Mouse (Mus musculus) MEL (cell line): ENCODE data around the gene Olfr522. TPM values are rescaled to one million over a fixed set of nuclear protein-coding genes. Genes with fewer than 3 reads are reported as not detected.

Experiments used
- DNase-seq: peaks from one replicate; pipeline ENCODE4 v3.0.0; 2011; ENCODE audit warnings: low read depth, low spot score
- H3K27ac ChIP-seq: 2 replicates; pipeline ENCODE4 v1.5.1; 2012; ENCODE audit warnings: low read depth, mild to moderate bottlenecking, control low read depth, low read length, moderate library complexity; ENCODE audit not compliant: control insufficient read depth
- H3K27me3 ChIP-seq, 2 experiments: fragments of 150-350 bp in 1 of 2; sonication (generic) in 1 of 2; 2 replicates each; pipeline ENCODE4 v1.6.1; 2012; ENCODE audit warnings: low read length in 2 of 2, mild to moderate bottlenecking in 2 of 2, improper control_type of control experiment in 1 of 2, moderate library complexity in 1 of 2; ENCODE audit not compliant: insufficient read depth in 2 of 2, control insufficient read depth in 1 of 2
- H3K36me3 ChIP-seq, 2 experiments: 2 replicates each; pipeline ENCODE4 v1.6.1; 2012 to 2014; ENCODE audit warnings: low read length in 2 of 2, improper control_type of control experiment in 1 of 2, inconsistent platforms in 1 of 2, mild to moderate bottlenecking in 1 of 2; ENCODE audit not compliant: insufficient read depth in 2 of 2, control insufficient read depth in 1 of 2
- H3K4me1 ChIP-seq, 2 experiments: fragments of 150-350 bp in 1 of 2; sonication (generic) in 1 of 2; 2 replicates each; pipeline ENCODE4 v1.6.1; 2012; ENCODE audit warnings: low read length in 2 of 2, improper control_type of control experiment in 1 of 2, mild to moderate bottlenecking in 1 of 2; ENCODE audit not compliant: insufficient read depth in 2 of 2, control insufficient read depth in 1 of 2
- H3K4me3 ChIP-seq, 2 experiments: fragments of 150-350 bp in 1 of 2; sonication (generic) in 1 of 2; 2 replicates each; pipeline ENCODE4 v1.5.1; 2012; ENCODE audit warnings: low read depth in 2 of 2, low read length in 2 of 2, mild to moderate bottlenecking in 2 of 2, moderate library complexity in 2 of 2, control low read depth in 1 of 2, improper control_type of control experiment in 1 of 2; ENCODE audit not compliant: control insufficient read depth in 1 of 2, insufficient read depth in 1 of 2
- H3K79me2 ChIP-seq: 2 replicates; pipeline ENCODE4 v1.6.1; 2012; ENCODE audit warnings: mild to moderate bottlenecking, low read length, moderate library complexity; ENCODE audit not compliant: control insufficient read depth, poor library complexity, insufficient read depth
- H3K9ac ChIP-seq: 2 replicates; pipeline ENCODE4 v1.6.1; 2012; ENCODE audit warnings: low read depth, mild to moderate bottlenecking, control low read depth, low read length, moderate library complexity; ENCODE audit not compliant: control insufficient read depth, poor library complexity, severe bottlenecking
- H3K9me3 ChIP-seq: fragments of 150-350 bp; sonication (generic); replicated peaks from 2 replicates; pipeline ENCODE4 v1.6.1; 2012; ENCODE audit warnings: mild to moderate bottlenecking, low read length, improper control_type of control experiment, moderate library complexity; ENCODE audit not compliant: insufficient read depth
- CHD1 ChIP-seq: IDR thresholded peaks from 2 replicates; pipeline ENCODE4 v1.6.1; 2012; ENCODE audit warnings: low read depth, mild to moderate bottlenecking, inconsistent platforms, low read length, improper control_type of control experiment
- CTCF ChIP-seq, 3 experiments: IDR thresholded peaks in 2 of 3; conservative IDR thresholded peaks in 1 of 3; 2 replicates each; pipeline ENCODE4 v1.5.1; 2011 to 2012; ENCODE audit warnings: low read length in 3 of 3, low read depth in 2 of 3, mild to moderate bottlenecking in 2 of 3, improper control_type of control experiment in 1 of 3, inconsistent platforms in 1 of 3, mixed read lengths in 1 of 3, moderate library complexity in 1 of 3; ENCODE audit not compliant: control insufficient read depth in 1 of 3, insufficient read depth in 1 of 3, poor library complexity in 1 of 3, severe bottlenecking in 1 of 3
- ELF1 ChIP-seq: IDR thresholded peaks from 2 replicates; pipeline ENCODE4 v1.6.1; 2014; ENCODE audit warnings: low read depth, mild to moderate bottlenecking, inconsistent platforms, low read length, improper control_type of control experiment, moderate library complexity
- EP300 ChIP-seq, 2 experiments: IDR thresholded peaks; 2 replicates each; pipeline ENCODE4 v1.6.1; 2011; ENCODE audit warnings: improper control_type of control experiment in 2 of 2, low read length in 2 of 2, low read depth in 1 of 2, mild to moderate bottlenecking in 1 of 2
- ETS1 ChIP-seq: IDR thresholded peaks from 2 replicates; pipeline ENCODE4 v1.6.1; 2012; ENCODE audit warnings: low read depth, mild to moderate bottlenecking, inconsistent platforms, low read length, improper control_type of control experiment, moderate library complexity
- GABPA ChIP-seq: IDR thresholded peaks from 2 replicates; pipeline ENCODE4 v1.6.1; 2012; ENCODE audit warnings: low read depth, mild to moderate bottlenecking, inconsistent platforms, low read length, improper control_type of control experiment, moderate library complexity
- HCFC1 ChIP-seq: IDR thresholded peaks from 2 replicates; pipeline ENCODE4 v1.6.1; 2012; ENCODE audit warnings: low read depth, mild to moderate bottlenecking, inconsistent platforms, low read length, improper control_type of control experiment, moderate library complexity
- MAZ ChIP-seq: IDR thresholded peaks from 2 replicates; pipeline ENCODE4 v1.6.1; 2012; ENCODE audit warnings: low read depth, mild to moderate bottlenecking, inconsistent platforms, low read length, improper control_type of control experiment
- MXI1 ChIP-seq: IDR thresholded peaks from 2 replicates; pipeline ENCODE4 v1.6.1; 2011; ENCODE audit warnings: mild to moderate bottlenecking, low read depth, low read length, improper control_type of control experiment
- NELFE ChIP-seq: IDR thresholded peaks from 2 replicates; pipeline ENCODE4 v1.6.1; 2011; ENCODE audit warnings: low read depth, low read length, improper control_type of control experiment
- POLR2A ChIP-seq, 2 experiments: IDR thresholded peaks; 2 replicates each; pipeline ENCODE4 v1.6.1; 2011 to 2012; ENCODE audit warnings: low read length in 2 of 2, mild to moderate bottlenecking in 2 of 2, control low read depth in 1 of 2, improper control_type of control experiment in 1 of 2, low read depth in 1 of 2, moderate library complexity in 1 of 2; ENCODE audit not compliant: control insufficient read depth in 1 of 2, insufficient read depth in 1 of 2, poor library complexity in 1 of 2
- POLR2AphosphoS2 ChIP-seq: IDR thresholded peaks from 2 replicates; pipeline ENCODE4 v1.6.1; 2011; ENCODE audit warnings: low read length, improper control_type of control experiment
- POLR2AphosphoS5 ChIP-seq: IDR thresholded peaks from 2 replicates; pipeline ENCODE4 v1.6.1; 2012; ENCODE audit warnings: low read depth, borderline replicate concordance, mild to moderate bottlenecking, inconsistent platforms, low read length, moderate library complexity, mixed read lengths
- RCOR1 ChIP-seq: IDR thresholded peaks from 2 replicates; pipeline ENCODE4 v1.6.1; 2012; ENCODE audit warnings: low read depth, mild to moderate bottlenecking, inconsistent platforms, low read length, improper control_type of control experiment
- SIN3A ChIP-seq: IDR thresholded peaks from 2 replicates; pipeline ENCODE4 v1.6.1; 2012; ENCODE audit warnings: low read length, improper control_type of control experiment, inconsistent platforms
- TBP ChIP-seq: IDR thresholded peaks from 2 replicates; pipeline ENCODE4 v1.8.0; 2011; ENCODE audit warnings: low read depth, low read length, improper control_type of control experiment
- UBTF ChIP-seq: IDR thresholded peaks from 2 replicates; pipeline ENCODE4 v1.6.1; 2012; ENCODE audit warnings: low read depth, mild to moderate bottlenecking, inconsistent platforms, low read length, improper control_type of control experiment, moderate library complexity, borderline replicate concordance; ENCODE audit not compliant: insufficient read depth
- USF1 ChIP-seq: IDR thresholded peaks from 2 replicates; pipeline ENCODE4 v1.6.1; 2014; ENCODE audit warnings: low read depth, mild to moderate bottlenecking, inconsistent platforms, low read length, improper control_type of control experiment, moderate library complexity
- USF2 ChIP-seq, 2 experiments: IDR thresholded peaks; 2 replicates each; pipeline ENCODE4 v1.6.1; 2011 to 2012; ENCODE audit warnings: improper control_type of control experiment in 2 of 2, low read length in 2 of 2, borderline replicate concordance in 1 of 2, inconsistent platforms in 1 of 2, low read depth in 1 of 2, mild to moderate bottlenecking in 1 of 2; ENCODE audit not compliant: insufficient read depth in 1 of 2
- ZMIZ1 ChIP-seq: IDR thresholded peaks from 2 replicates; pipeline ENCODE4 v1.6.1; 2012; ENCODE audit warnings: low read depth, mild to moderate bottlenecking, inconsistent platforms, low read length, improper control_type of control experiment, moderate library complexity
- polyA plus RNA-seq, 2 experiments: library from polyadenylated mRNA; stranded (reverse) in 1 of 2; unstranded in 1 of 2; fragments of >175 nt in 1 of 2; fragments of >200 nt in 1 of 2; gene quantifications; 2 replicates each; pipeline versions ENCODE4 v1.2.1 to v1.2.4; 2012; ENCODE audit warnings: low replicate concordance in 2 of 2, low read depth in 1 of 2; ENCODE audit not compliant: insufficient read length in 2 of 2, insufficient read depth in 1 of 2, missing spikeins in 1 of 2
- total RNA-seq: library from RNA; depleted of rRNA; stranded (reverse); fragments of 300-350 nt; gene quantifications from 2 replicates; pipeline ENCODE4 v1.2.3, GENCODE M21; 2012

The Olfr522 gene
- total and polyA plus RNA-seq, 3 experiments = not detected

DNA sequence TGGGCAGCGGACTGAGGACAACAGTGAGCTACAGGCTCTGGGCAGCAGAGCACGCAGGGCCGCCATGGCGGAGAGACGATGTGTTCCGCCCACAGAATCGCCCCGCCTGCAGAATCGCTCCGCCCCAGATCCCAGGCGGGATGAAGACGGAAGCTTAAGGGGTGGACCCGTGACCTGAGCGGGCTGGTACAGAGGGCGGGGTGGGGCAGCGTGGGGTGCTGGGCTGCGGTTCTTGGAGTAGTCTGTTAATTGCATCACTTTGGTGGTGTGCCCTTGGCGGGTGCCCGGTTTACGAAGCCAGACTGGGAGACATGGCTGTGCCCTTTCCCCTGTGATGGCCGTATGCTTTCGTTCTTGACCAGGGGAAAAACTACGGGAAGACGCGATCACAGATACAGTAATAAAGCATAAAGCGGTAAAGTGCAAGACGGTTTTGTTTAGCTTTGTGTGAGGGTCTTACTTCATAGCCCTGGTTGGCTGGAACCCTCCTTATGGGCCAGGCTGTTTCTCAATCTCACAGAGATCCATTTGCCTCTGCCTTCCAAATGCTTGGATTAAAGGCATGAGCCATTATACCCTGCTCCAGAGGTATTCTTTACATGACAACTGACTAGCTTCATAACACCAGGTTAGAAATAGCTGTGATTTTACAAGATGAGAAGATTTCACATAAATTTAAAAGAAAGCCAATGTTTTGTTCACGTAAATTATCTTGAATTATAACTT lies 48.1 kb downstream of the Olfr522 start, which contains the start of gene Echs1:
Gene Echs1 (minus strand): TSS at position 148 of the 726 bp plus-strand sequence.
- Histone ChIP-seq H3K79me2 (peaks cover 3% of the 10 kb centered on the region), H3K36me3 (peaks cover 0 to 2% of the 10 kb centered on the region in 2 experiments; a peak in 2 of 4 replicates), H3K4me1 (peaks cover 5% of the 10 kb centered on the region in 2 experiments; a peak in 3 of 4 replicates), H3K9ac (peak within 1 kb of the TSS; percentile 81), H3K27me3 (no peaks in the 10 kb centered on the region), H3K4me3 (peak within 1 kb of the TSS; percentile 73 to 79), H3K9me3 (no peaks in the 10 kb centered on the region), H3K27ac (peak within 1 kb of the TSS; percentile 65)
- peak; percentile 93 for DNase-seq
- TF ChIP-seq MAZ (no peak), USF1 (peak; percentile 81), HCFC1 (peak; percentile 61; the same call in 1 of the 2 replicates), ZMIZ1 (0 out of 2 replicates have a peak, but pooled peaks have one; percentile 6), ELF1 (peak; percentile 42; the same call in 1 of the 2 replicates), CTCF (IDR thresholded peaks at IDR 0.05 in 2 of 3, conservative IDR thresholded peaks at IDR 0.05 in 1 of 3; ENCODE audit: control insufficient read depth in 1 of 3, insufficient read depth in 1 of 3, low read depth in 2 of 3, low read length in 3 of 3, poor library complexity in 1 of 3, severe bottlenecking in 1 of 3) (no peak), TBP (no peak), POLR2AphosphoS2 (peak; percentile 37; the same call in 1 of the 2 replicates), UBTF (no peak), SIN3A (0 out of 2 replicates have a peak, but pooled peaks have one; percentile 66), EP300 (IDR thresholded peaks at IDR 0.05; ENCODE audit: low read depth in 1 of 2, low read length in 2 of 2) (no peak), NELFE (peak; percentile 79), MXI1 (peak; percentile 73), POLR2A (IDR thresholded peaks at IDR 0.05; ENCODE audit: control insufficient read depth in 1 of 2, insufficient read depth in 1 of 2, low read depth in 1 of 2, low read length in 2 of 2, poor library complexity in 1 of 2) (peak; percentile 52 to 84; a peak in 3 of 4 replicates), ETS1 (0 out of 2 replicates have a peak, but pooled peaks have one; percentile 41)

DNA sequence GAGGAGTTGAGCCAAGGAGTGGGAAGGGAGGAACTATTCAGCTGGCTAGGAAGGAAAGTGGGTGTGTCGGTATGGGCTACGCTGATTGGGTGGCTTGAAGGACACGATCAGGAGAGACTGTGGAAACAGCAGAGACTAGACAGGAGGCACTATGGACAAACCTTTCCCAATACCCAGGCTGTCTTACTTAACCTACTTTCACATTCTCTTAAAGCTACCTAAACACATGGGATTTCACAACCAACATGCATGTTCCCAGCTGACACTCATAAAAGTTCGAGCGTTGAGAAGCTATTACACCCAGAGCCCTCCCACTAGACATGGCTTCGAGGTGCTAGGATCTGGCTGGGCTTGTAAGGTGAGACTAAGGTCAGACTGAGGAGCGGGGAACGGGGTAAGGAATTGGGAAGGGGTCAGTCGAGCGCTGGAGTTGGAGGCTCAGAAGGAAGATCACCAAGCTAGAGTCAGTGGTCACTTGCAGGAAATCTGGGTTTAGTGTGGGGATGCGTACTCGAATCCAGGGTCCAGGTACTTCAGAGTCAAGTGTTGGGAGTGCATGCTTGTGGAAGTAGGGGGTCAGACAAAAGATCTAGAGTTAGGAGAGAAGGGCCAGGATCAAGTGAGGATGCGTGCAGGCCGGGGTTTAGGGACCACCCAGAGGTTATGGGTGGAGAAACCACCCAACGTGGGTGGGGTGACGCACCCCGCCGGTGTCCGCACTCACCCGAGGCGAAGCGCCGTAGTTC lies 48.8 kb downstream of the Olfr522 start, which contains the start of gene Paox:
Gene Paox (plus strand): TSS at position 217 of the 746 bp plus-strand sequence.
- Histone ChIP-seq H3K27ac (peak within 1 kb of the TSS; percentile 65), H3K9ac (peak within 1 kb of the TSS; percentile 81), H3K36me3 (peaks cover 0 to 2% of the 10 kb centered on the region in 2 experiments; a peak in 2 of 4 replicates), H3K4me3 (peak within 1 kb of the TSS; percentile 73 to 79), H3K79me2 (peaks cover 3% of the 10 kb centered on the region), H3K9me3 (no peaks in the 10 kb centered on the region), H3K4me1 (peaks cover 5% of the 10 kb centered on the region in 2 experiments; a peak in 3 of 4 replicates), H3K27me3 (no peaks in the 10 kb centered on the region)
- DNase-seq = peak; percentile 81
- TF ChIP-seq RCOR1 (no peak), ELF1 (no peak), ETS1 (peak; percentile 20; the same call in 1 of the 2 replicates), GABPA (no peak), CTCF (IDR thresholded peaks at IDR 0.05 in 2 of 3, conservative IDR thresholded peaks at IDR 0.05 in 1 of 3; ENCODE audit: control insufficient read depth in 1 of 3, insufficient read depth in 1 of 3, low read depth in 2 of 3, low read length in 3 of 3, poor library complexity in 1 of 3, severe bottlenecking in 1 of 3) (no peak), SIN3A (peak; percentile 55), USF2 (IDR thresholded peaks at IDR 0.05; ENCODE audit: borderline replicate concordance in 1 of 2, insufficient read depth in 1 of 2, low read depth in 1 of 2, low read length in 2 of 2) (no peak), POLR2AphosphoS5 (no peak), CHD1 (no peak)
